Mouse (Mus musculus) brain, embryonic 14.5 days (tissue): ENCODE results near the gene Gm8251.

ENCODE experiments used
- CTCF ChIP-seq: fragments of 200-500 bp; IDR thresholded peaks from 2 replicates; pipeline ENCODE4 v1.5.1; 2012; ENCODE audit warnings: inconsistent platforms, mild to moderate bottlenecking, moderate library complexity, borderline replicate concordance; ENCODE audit not compliant: insufficient read depth, insufficient read length; ENCODE audit errors: extremely low read depth
- POLR2A ChIP-seq: fragments of 200-500 bp; IDR thresholded peaks from 2 replicates; pipeline ENCODE4 v1.6.1; 2012; ENCODE audit warnings: mild to moderate bottlenecking, inconsistent platforms, borderline replicate concordance; ENCODE audit not compliant: poor library complexity, insufficient read depth, insufficient read length, severe bottlenecking; ENCODE audit errors: extremely low read depth

DNA sequence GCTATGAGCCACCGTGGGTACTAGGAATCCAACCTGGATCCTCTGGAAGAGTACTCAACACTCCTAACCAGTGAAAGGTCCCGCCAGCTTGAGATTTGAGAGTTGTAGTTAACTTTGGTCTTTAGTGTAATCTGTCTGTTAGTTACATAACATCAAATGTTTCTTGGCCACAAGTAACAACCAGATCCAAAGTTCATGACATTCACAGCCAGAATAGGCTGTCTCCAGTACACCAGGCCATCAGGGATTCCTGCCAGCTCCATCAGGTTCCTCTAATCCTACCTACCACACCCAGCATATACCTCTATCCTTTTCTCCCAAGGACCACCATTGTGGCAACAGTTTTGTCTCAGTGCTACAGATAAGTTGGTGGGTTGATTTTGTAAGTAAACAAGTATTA is 46.2 kb downstream of the Gm8251 start:
- TF ChIP-seq CTCF (no peak), POLR2A (no peak)
